Mouse (Mus musculus) CH12.LX (cell line): ENCODE measurements around the gene Olfr272. TPM values are rescaled to one million over a fixed set of nuclear protein-coding genes. Genes with fewer than 3 reads are reported as not detected.

Experiments used
- DNase-seq: peaks from one replicate; pipeline ENCODE4 v3.0.0-alpha.2; 2013; ENCODE audit errors: extremely low read depth
- H3K27ac ChIP-seq: 2 replicates; pipeline ENCODE4 v1.5.1; 2012; ENCODE audit warnings: low read depth, mild to moderate bottlenecking, control low read depth, moderate library complexity; ENCODE audit not compliant: insufficient read depth
- H3K27me3 ChIP-seq: replicated peaks from 2 replicates; pipeline ENCODE3; 2012; ENCODE audit warnings: inconsistent platforms
- H3K36me3 ChIP-seq, 2 experiments: replicated peaks in 1 of 2; 2 replicates each; pipeline versions ENCODE3 to v1.6.1; 2012; ENCODE audit warnings: inconsistent platforms in 1 of 2, low read length in 1 of 2, mild to moderate bottlenecking in 1 of 2, mixed read lengths in 1 of 2, moderate library complexity in 1 of 2; ENCODE audit not compliant: control insufficient read depth in 1 of 2, insufficient read depth in 1 of 2
- H3K4me1 ChIP-seq, 2 experiments: 2 replicates each; pipeline ENCODE4 v1.6.1; 2012; ENCODE audit warnings: inconsistent platforms in 1 of 2, moderate library complexity in 1 of 2; ENCODE audit not compliant: insufficient read depth in 2 of 2, control insufficient read depth in 1 of 2
- H3K4me2 ChIP-seq: 2 replicates; pipeline ENCODE4 v1.6.1; 2012; ENCODE audit warnings: low read depth, mild to moderate bottlenecking, control low read depth; ENCODE audit not compliant: poor library complexity, insufficient read depth, severe bottlenecking
- H3K4me3 ChIP-seq, 3 experiments: fragments of 150-350 bp in 1 of 3; sonication (generic) in 1 of 3; replicated peaks in 1 of 3; 2 replicates each; pipeline versions ENCODE3 to v1.5.1; 2011 to 2012; ENCODE audit warnings: low read depth in 2 of 3, low read length in 2 of 3, mild to moderate bottlenecking in 2 of 3, moderate library complexity in 2 of 3, control low read depth in 1 of 3, improper control_type of control experiment in 1 of 3, inconsistent platforms in 1 of 3, mixed read lengths in 1 of 3; ENCODE audit not compliant: poor library complexity in 1 of 3
- H3K79me2 ChIP-seq: replicated peaks from 2 replicates; pipeline ENCODE4 v1.6.1; 2012; ENCODE audit warnings: mild to moderate bottlenecking, moderate library complexity; ENCODE audit not compliant: control insufficient read depth, poor library complexity, insufficient read depth, severe bottlenecking; ENCODE audit errors: extremely low read depth
- H3K9ac ChIP-seq: 2 replicates; pipeline ENCODE4 v1.6.1; 2012; ENCODE audit warnings: low read depth, mild to moderate bottlenecking, control low read depth, moderate library complexity; ENCODE audit not compliant: insufficient read depth
- H3K9me3 ChIP-seq: replicated peaks from 2 replicates; pipeline ENCODE3; 2012; ENCODE audit warnings: low read length, inconsistent platforms, mixed read lengths
- BHLHE40 ChIP-seq: IDR thresholded peaks from 2 replicates; pipeline ENCODE4 v1.6.1; 2011; ENCODE audit warnings: mild to moderate bottlenecking, low read depth, low read length, improper control_type of control experiment
- CHD1 ChIP-seq: IDR thresholded peaks from 2 replicates; pipeline ENCODE4 v1.6.1; 2012; ENCODE audit warnings: low read depth, low read length, improper control_type of control experiment, inconsistent platforms
- CHD2 ChIP-seq: IDR thresholded peaks from 2 replicates; pipeline ENCODE4 v1.6.1; 2011; ENCODE audit warnings: low read length, improper control_type of control experiment
- EP300 ChIP-seq: IDR thresholded peaks from 2 replicates; pipeline ENCODE4 v1.6.1; 2011; ENCODE audit warnings: low read length, improper control_type of control experiment
- ETS1 ChIP-seq: conservative IDR thresholded peaks from 2 replicates; pipeline ENCODE4 v1.6.1; 2012; ENCODE audit warnings: low read depth, mild to moderate bottlenecking, inconsistent platforms, low read length, improper control_type of control experiment, moderate library complexity
- HCFC1 ChIP-seq: IDR thresholded peaks from 2 replicates; pipeline ENCODE4 v1.6.1; 2012; ENCODE audit warnings: low read depth, mild to moderate bottlenecking, inconsistent platforms, low read length, improper control_type of control experiment
- JUN ChIP-seq: IDR thresholded peaks from 2 replicates; pipeline ENCODE4 v1.6.1; 2011; ENCODE audit warnings: low read depth, mild to moderate bottlenecking, low read length, improper control_type of control experiment, moderate library complexity; ENCODE audit not compliant: insufficient read depth
- JUND ChIP-seq: conservative IDR thresholded peaks from 2 replicates; pipeline ENCODE4 v1.6.1; 2011; ENCODE audit warnings: low read depth, low read length, improper control_type of control experiment
- KAT2A ChIP-seq: IDR thresholded peaks from 2 replicates; pipeline ENCODE4 v1.6.1; 2012; ENCODE audit warnings: low read length, improper control_type of control experiment, inconsistent platforms; ENCODE audit not compliant: insufficient replicate concordance
- MAFK ChIP-seq: IDR thresholded peaks from 2 replicates; pipeline ENCODE4 v1.6.1; 2011; ENCODE audit warnings: low read length, improper control_type of control experiment; ENCODE audit not compliant: insufficient replicate concordance
- MAZ ChIP-seq: IDR thresholded peaks from 2 replicates; pipeline ENCODE4 v1.6.1; 2012; ENCODE audit warnings: low read depth, mild to moderate bottlenecking, inconsistent platforms, low read length, improper control_type of control experiment, moderate library complexity
- MEF2A ChIP-seq: IDR thresholded peaks from 2 replicates; pipeline ENCODE4 v1.6.1; 2014; ENCODE audit warnings: low read depth, mild to moderate bottlenecking, inconsistent platforms, low read length, improper control_type of control experiment, borderline replicate concordance
- POLR2A ChIP-seq: IDR thresholded peaks from 2 replicates; pipeline ENCODE4 v1.6.1; 2011; ENCODE audit warnings: low read depth, mild to moderate bottlenecking, improper control_type of control experiment, low read length
- POLR2AphosphoS2 ChIP-seq: IDR thresholded peaks from 2 replicates; pipeline ENCODE4 v1.6.1; 2011; ENCODE audit warnings: low read depth, low read length, improper control_type of control experiment
- RAD21 ChIP-seq: IDR thresholded peaks from 2 replicates; pipeline ENCODE4 v1.6.1; 2011; ENCODE audit warnings: low read depth, mild to moderate bottlenecking, low read length, improper control_type of control experiment, moderate library complexity
- RCOR1 ChIP-seq: conservative IDR thresholded peaks from 2 replicates; pipeline ENCODE4 v1.6.1; 2012; ENCODE audit warnings: low read depth, mild to moderate bottlenecking, inconsistent platforms, low read length, improper control_type of control experiment
- SIN3A ChIP-seq: IDR thresholded peaks from 2 replicates; pipeline ENCODE4 v1.6.1; 2012; ENCODE audit warnings: low read length, improper control_type of control experiment, inconsistent platforms
- ZKSCAN1 ChIP-seq: IDR thresholded peaks from 2 replicates; pipeline ENCODE4 v1.6.1; 2012; ENCODE audit warnings: low read depth, inconsistent platforms, low read length, improper control_type of control experiment, borderline replicate concordance
- ZMIZ1 ChIP-seq: IDR thresholded peaks from 2 replicates; pipeline ENCODE4 v1.6.1; 2012; ENCODE audit warnings: low read depth, mild to moderate bottlenecking, inconsistent platforms, low read length, improper control_type of control experiment
- dilution Hi-C: fragments of 300-500 bp; cut with MboI; formaldehyde crosslinking; loops from 2 replicates; pipeline ENCODE4 v1.14.3; 2020; ENCODE audit warnings: low sequenced_read_pairs; ENCODE audit not compliant: extremely low pct_unique_long_range_greater_than_20kb, extremely low pct_ligation_motif_present
- in situ Hi-C: fragments of 300-500 bp; cut with MboI; formaldehyde crosslinking; loops from 3 replicates; pipeline ENCODE4 v1.14.3; 2019; ENCODE audit warnings: low sequenced_read_pairs, low pct_ligation_motif_present, low pct_unique_long_range_greater_than_20kb, mixed read lengths
- polyA plus RNA-seq: library from polyadenylated mRNA; unstranded; fragments of >175 nt; gene quantifications from 2 replicates; pipeline ENCODE4 v1.2.1, GENCODE M21; 2012; ENCODE audit warnings: low read depth; ENCODE audit not compliant: insufficient read length
- total RNA-seq, 2 experiments: library from RNA; depleted of rRNA; stranded (reverse); fragments of 300-350 nt in 1 of 2; fragments of >200 nt in 1 of 2; gene quantifications; 2 replicates each; pipeline ENCODE4 v1.2.3; 2012 to 2014

The Olfr272 gene
- total and polyA plus RNA-seq, 3 experiments, result not detected

DNA sequence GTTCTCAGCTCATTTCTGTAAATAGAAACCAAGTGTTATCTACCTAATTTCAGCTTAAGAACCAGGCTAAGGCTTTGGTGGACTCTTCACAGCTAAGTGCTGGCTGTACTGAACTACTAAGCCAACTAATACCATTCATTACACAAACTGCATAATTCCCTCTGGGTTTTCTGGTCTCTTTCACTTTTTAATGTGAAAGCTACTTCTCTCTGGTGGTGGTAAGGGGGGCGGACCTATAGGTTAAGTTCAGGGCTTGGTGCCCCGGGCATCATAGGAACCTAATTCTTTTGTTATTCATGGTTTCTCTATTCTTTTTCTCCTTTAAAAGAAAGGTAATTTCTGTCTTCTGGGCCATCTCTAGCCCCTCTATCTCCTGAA, 1.7 kb downstream of the Olfr272 start:
- TF ChIP-seq RAD21, result no peak
- TF ChIP-seq EP300, result no peak
- no peak for TF ChIP-seq ETS1
- no peak for TF ChIP-seq SIN3A
- no peak for TF ChIP-seq ZMIZ1
- no peak for TF ChIP-seq CHD2
- no peak for TF ChIP-seq CHD1
- no peak for TF ChIP-seq MAZ
- TF ChIP-seq MAFK, result no peak
- TF ChIP-seq ZKSCAN1, result no peak
- no peak for TF ChIP-seq RCOR1
- TF ChIP-seq HCFC1, result no peak
- TF ChIP-seq BHLHE40, result no peak
- no peak for TF ChIP-seq MEF2A
- TF ChIP-seq POLR2AphosphoS2, result no peak
- TF ChIP-seq JUND, result no peak
- TF ChIP-seq POLR2A, result no peak
- TF ChIP-seq KAT2A, result no peak
- Histone ChIP-seq H3K27ac (no peak overlapping the region), H3K79me2 (no peaks in the 10 kb centered on the region), H3K4me3 (no peak overlapping the region), H3K4me2 (no peak overlapping the region), H3K4me1 (peaks cover 0 to 13% of the 10 kb centered on the region in 2 experiments; a peak in 2 of 4 replicates), H3K36me3 (no peaks in the 10 kb centered on the region), H3K27me3 (no peaks in the 10 kb centered on the region), H3K9ac (no peak overlapping the region), H3K9me3 (no peaks in the 10 kb centered on the region)
- DNase-seq, result no peak
- in situ Hi-C loops (no loop called here), dilution Hi-C loops (no loop called here)

DNA sequence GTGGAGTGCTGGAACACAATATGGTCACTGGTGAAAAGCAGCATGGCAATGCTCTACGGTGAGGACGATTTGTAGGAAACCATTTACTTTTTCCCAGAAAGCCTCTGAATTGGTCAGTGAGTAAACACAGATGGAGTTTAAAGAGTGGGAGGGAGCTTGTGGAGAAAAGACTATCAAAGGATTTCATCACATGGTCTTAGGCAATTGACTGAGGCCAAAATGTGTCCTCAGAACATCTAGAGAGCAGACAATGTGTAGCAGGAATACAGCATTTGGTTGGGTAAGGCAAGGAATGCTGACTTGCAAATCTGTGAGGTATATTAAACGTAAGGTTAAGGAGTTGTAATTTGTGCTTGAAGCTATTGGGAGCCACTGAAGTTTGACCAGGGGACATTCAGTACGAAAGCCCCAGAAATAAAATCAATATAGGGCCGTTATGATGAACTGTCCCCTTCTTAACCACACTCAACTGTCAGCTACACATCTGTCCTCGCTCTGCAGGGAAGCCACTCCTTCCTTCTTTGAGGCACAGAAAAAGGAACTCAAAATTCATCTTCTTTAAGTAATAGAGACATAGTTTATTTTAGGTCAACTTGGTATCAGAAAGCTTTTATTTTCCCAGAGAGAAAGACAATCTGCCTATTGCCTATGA, 2.2 kb downstream of the Olfr272 start:
- dilution Hi-C loops, result no loop called here
- no peak overlapping the region for H3K9ac ChIP-seq
- no peak overlapping the region for H3K4me2 ChIP-seq
- TF ChIP-seq MAFK (peak; percentile 66; the same call in 1 of the 2 replicates), JUN (no peak)
- TF ChIP-seq, all 38 proteins: peak for 1
- Histone ChIP-seq H3K36me3 (no peaks in the 10 kb centered on the region), H3K79me2 (no peaks in the 10 kb centered on the region), H3K4me1 (peaks cover 0 to 13% of the 10 kb centered on the region in 2 experiments; a peak in 2 of 4 replicates), H3K27me3 (no peaks in the 10 kb centered on the region), H3K4me3 (no peak overlapping the region), H3K27ac (no peak overlapping the region), H3K9me3 (no peaks in the 10 kb centered on the region)
- DNase-seq, result no peak
- in situ Hi-C loops, result no loop called here
